Comparison of ENCODE assay signal across 21 mouse cellular contexts in genomic region chr3:138530578-138531478, GRCm38 (mm10). TPM values are rescaled to one million over a fixed set of nuclear protein-coding genes. Genes with fewer than 3 reads are reported as not detected.
A peak's percentile ranks its signal among the peaks of the same experiment; 100 is the strongest.
DNase-seq lines count a peak whose midpoint lies in the region; ATAC-seq lines count a peak whose summit lies in the region.
"Had no signal": no experiment of that assay in that cellular context is flagged by ENCODE, and none has a peak within 500 bp of the region (broad histone marks: within the 10 kb centered on the region; RNA-seq: fewer than 3 reads in every experiment).

No protein-coding gene starts in this region.

- WGBS in embryonic facial prominence, embryonic 13.5 days = 74% methylated on average over 8 of the region's 8 CpGs
- WGBS in embryonic facial prominence, embryonic 10.5 days = 86% methylated on average over 8 of the region's 8 CpGs
- WGBS in kidney, embryonic 15.5 days = 79% methylated on average over 8 of the region's 8 CpGs
- WGBS in liver, embryonic 11.5 days = 59% methylated on average over 8 of the region's 8 CpGs

- peak overlapping the region; percentile 48; the same call in 1 of the 2 replicates for H3K27ac ChIP-seq in embryonic facial prominence, embryonic 13.5 days
- H3K27ac ChIP-seq in embryonic facial prominence, embryonic 10.5 days (replicated peaks) = no peak overlapping the region
- H3K27ac ChIP-seq in kidney, embryonic 15.5 days = no peak overlapping the region
- no peak overlapping the region; the same call in 1 of the 2 replicates for H3K27ac ChIP-seq in liver, embryonic 11.5 days (ENCODE audit: low read depth, low read length)
- H3K27ac ChIP-seq: forebrain, embryonic 12.5 days; hindbrain, embryonic 14.5 days; macrophage had no signal

- H3K36me3 ChIP-seq in embryonic facial prominence, embryonic 13.5 days = no peaks in the 10 kb centered on the region
- peaks cover 5% of the 10 kb centered on the region for H3K36me3 ChIP-seq in embryonic facial prominence, embryonic 10.5 days (replicated peaks)
- H3K36me3 ChIP-seq in kidney, embryonic 15.5 days = peaks cover 3% of the 10 kb centered on the region; the same call in 1 of the 2 replicates
- no peaks in the 10 kb centered on the region for H3K36me3 ChIP-seq in liver, embryonic 11.5 days (ENCODE audit: control insufficient read depth, insufficient read depth, low read length)
- H3K36me3 ChIP-seq: forebrain, embryonic 12.5 days had no signal

- no peak for ATAC-seq in embryonic facial prominence, embryonic 13.5 days (ENCODE audit: insufficient number of reproducible peaks, insufficient read depth, low FRiP score, low TSS enrichment, low read depth)
- ATAC-seq in kidney, embryonic 15.5 days (replicated peaks; ENCODE audit: low FRiP score) = no peak
- no peak for ATAC-seq in liver, embryonic 11.5 days (replicated peaks; ENCODE audit: low FRiP score)
- 0 out of 2 replicates have a peak, but pooled peaks have one; percentile 4 for ATAC-seq in megakaryocyte progenitor cell, adult 5-6 weeks (replicated peaks; ENCODE audit: poor library complexity)

- H3K4me2 ChIP-seq in embryonic facial prominence, embryonic 13.5 days = no peak overlapping the region; the same call in 1 of the 2 replicates
- H3K4me2 ChIP-seq in kidney, embryonic 15.5 days = 0 out of 2 replicates have a peak overlapping the region, but pooled peaks have one; percentile 25
- peak overlapping the region; percentile 50 for H3K4me2 ChIP-seq in liver, embryonic 11.5 days
- H3K4me2 ChIP-seq: forebrain, embryonic 12.5 days; hindbrain, embryonic 14.5 days had no signal

- no peaks in the 10 kb centered on the region for H3K27me3 ChIP-seq in embryonic facial prominence, embryonic 13.5 days
- peaks cover 2% of the 10 kb centered on the region; the same call in 1 of the 2 replicates for H3K27me3 ChIP-seq in embryonic facial prominence, embryonic 10.5 days (replicated peaks; ENCODE audit: low read depth, poor library complexity, severe bottlenecking)
- no peaks in the 10 kb centered on the region for H3K27me3 ChIP-seq in kidney, embryonic 15.5 days
- no peaks in the 10 kb centered on the region for H3K27me3 ChIP-seq in liver, embryonic 11.5 days (replicated peaks; ENCODE audit: control insufficient read depth, insufficient read depth, low read length)

- peaks cover 34% of the 10 kb centered on the region for H3K4me1 ChIP-seq in embryonic facial prominence, embryonic 13.5 days
- peaks cover 39% of the 10 kb centered on the region for H3K4me1 ChIP-seq in embryonic facial prominence, embryonic 10.5 days
- peaks cover 42% of the 10 kb centered on the region for H3K4me1 ChIP-seq in kidney, embryonic 15.5 days
- H3K4me1 ChIP-seq in liver, embryonic 11.5 days (replicated peaks; ENCODE audit: control insufficient read depth, insufficient read depth, low read length) = peaks cover 46% of the 10 kb centered on the region

- H3K9ac ChIP-seq in embryonic facial prominence, embryonic 13.5 days = no peak overlapping the region
- H3K9ac ChIP-seq in kidney, embryonic 15.5 days = no peak overlapping the region
- H3K9ac ChIP-seq in liver, embryonic 11.5 days (ENCODE audit: low read depth, low read length) = no peak overlapping the region
- H3K9ac ChIP-seq: forebrain, embryonic 12.5 days; hindbrain, embryonic 14.5 days; lung, embryonic 14.5 days had no signal

- H3K4me3 ChIP-seq in embryonic facial prominence, embryonic 13.5 days = no peak overlapping the region
- H3K4me3 ChIP-seq in embryonic facial prominence, embryonic 10.5 days = no peak overlapping the region
- no peak overlapping the region for H3K4me3 ChIP-seq in kidney, embryonic 15.5 days (replicated peaks)
- H3K4me3 ChIP-seq in liver, embryonic 11.5 days (ENCODE audit: low read depth, low read length) = no peak overlapping the region
- H3K4me3 ChIP-seq: forebrain, embryonic 12.5 days; myocyte had no signal

- no peaks in the 10 kb centered on the region for H3K9me3 ChIP-seq in embryonic facial prominence, embryonic 13.5 days
- no peaks in the 10 kb centered on the region for H3K9me3 ChIP-seq in embryonic facial prominence, embryonic 10.5 days
- H3K9me3 ChIP-seq in kidney, embryonic 15.5 days (replicated peaks) = no peaks in the 10 kb centered on the region
- H3K9me3 ChIP-seq in liver, embryonic 11.5 days (ENCODE audit: control insufficient read depth, low read length) = no peaks in the 10 kb centered on the region
- H3K9me3 ChIP-seq: forebrain, embryonic 12.5 days had no signal

- no peak for DNase-seq in embryonic facial prominence, embryonic 10.5 days (ENCODE audit: low spot score)
- DNase-seq in kidney, adult 9 months = no peak
- DNase-seq in liver, embryonic 11.5 days (ENCODE audit: low spot score) = no peak
- DNase-seq in retina, embryonic 14.5 days (ENCODE audit: low spot score) = no peak
- DNase-seq in layer of hippocampus, adult 18-20 months (ENCODE audit: low spot score in 2 of 2) = no peak
- DNase-seq: cerebellum, adult 8-10 months; gastrocnemius, postnatal 25 days; heart, postnatal 14 days; kidney, adult 18-20 months; kidney, postnatal 36 days; lung, embryonic 14.5 days; midbrain, embryonic 14.5 days; spleen, adult 18-20 months; thymus, adult 2 months had no signal

RNA-seq across cellular contexts. Expression of gene Eif4e, which starts 4.8 kb away (rescaled TPM):
- 382 and 420 TPM in 2 replicates for polyA plus RNA-seq in embryonic facial prominence, embryonic 13.5 days (2015; fragmentation: Nextera tagmentation; extraction: Ambion mirVana)
- polyA plus RNA-seq in embryonic facial prominence, embryonic 10.5 days (2016; fragmentation: Nextera tagmentation; extraction: Ambion mirVana) = 529 and 534 TPM in 2 replicates
- polyA plus RNA-seq in kidney, embryonic 15.5 days (2015; fragmentation: Nextera tagmentation; extraction: Ambion mirVana) = 356 and 375 TPM in 2 replicates
- polyA plus RNA-seq in liver, embryonic 11.5 days (2014; fragmentation: Nextera tagmentation; extraction: Ambion mirVana) = 442 and 454 TPM in 2 replicates
- total RNA-seq in megakaryocyte progenitor cell, adult 5-6 weeks (2015) = 424 and 430 TPM in 2 replicates
- total RNA-seq in megakaryocyte progenitor cell, adult 5-6 weeks (2017) = 161 and 224 TPM in 2 replicates
- 100 to 1,000 TPM; 191 to 202 TPM for total RNA-seq in layer of hippocampus, adult 18-20 months (2021)

RNA-seq across cellular contexts. Expression of gene Metap1, which starts 41.5 kb away (rescaled TPM):
- 38.3 and 44.5 TPM in 2 replicates for polyA plus RNA-seq in embryonic facial prominence, embryonic 13.5 days (2015; fragmentation: Nextera tagmentation; extraction: Ambion mirVana)
- 46.2 and 48.8 TPM in 2 replicates for polyA plus RNA-seq in embryonic facial prominence, embryonic 10.5 days (2016; fragmentation: Nextera tagmentation; extraction: Ambion mirVana)
- 46.1 and 47.3 TPM in 2 replicates for polyA plus RNA-seq in kidney, embryonic 15.5 days (2015; fragmentation: Nextera tagmentation; extraction: Ambion mirVana)
- polyA plus RNA-seq in liver, embryonic 11.5 days (2014; fragmentation: Nextera tagmentation; extraction: Ambion mirVana) = 51.8 and 54.1 TPM in 2 replicates
- total RNA-seq in megakaryocyte progenitor cell, adult 5-6 weeks (2015) = 42.0 and 45.9 TPM in 2 replicates
- total RNA-seq in megakaryocyte progenitor cell, adult 5-6 weeks (2017) = 47.6 and 61.4 TPM in 2 replicates
- total RNA-seq in layer of hippocampus, adult 18-20 months (2021) = 10 to 100 TPM; 43.8 to 45.0 TPM
